Mouse (Mus musculus): ENCODE data around the gene Syn3. TPM values are rescaled to one million over a fixed set of nuclear protein-coding genes. Genes with fewer than 3 reads are reported as not detected.

Gene Syn3
- polyA plus RNA-seq, 1 experiment from 2014 or later = 0.22 TPM

- H3K9me3 ChIP-seq (replicated peaks; ENCODE audit: control insufficient read depth, low read length) = no peaks in the 10 kb centered on the region
- no peak overlapping the region for H3K27ac ChIP-seq (ENCODE audit: low read length)
- H3K4me2 ChIP-seq (ENCODE audit: low read depth, low read length) = no peak overlapping the region
- H3K9ac ChIP-seq (ENCODE audit: low read depth, low read length) = no peak overlapping the region
- H3K4me3 ChIP-seq (ENCODE audit: low read depth, low read length) = no peak overlapping the region
- no peaks in the 10 kb centered on the region for H3K4me1 ChIP-seq (ENCODE audit: control insufficient read depth, low read depth, low read length)
- WGBS (ENCODE audit: insufficient replicate concordance) = 53% methylated on average over 6 of the region's 6 CpGs
- ATAC-seq (ENCODE audit: low read depth) = no peak
- H3K27me3 ChIP-seq (ENCODE audit: control insufficient read depth, insufficient read depth, low read depth, low read length) = no peaks in the 10 kb centered on the region
- H3K36me3 ChIP-seq (ENCODE audit: control insufficient read depth, insufficient read depth) = no peaks in the 10 kb centered on the region
Observed at GRCm38 (mm10) chr10:86098363-86098762, 400.3 kb downstream of the Syn3 start.

DNA sequence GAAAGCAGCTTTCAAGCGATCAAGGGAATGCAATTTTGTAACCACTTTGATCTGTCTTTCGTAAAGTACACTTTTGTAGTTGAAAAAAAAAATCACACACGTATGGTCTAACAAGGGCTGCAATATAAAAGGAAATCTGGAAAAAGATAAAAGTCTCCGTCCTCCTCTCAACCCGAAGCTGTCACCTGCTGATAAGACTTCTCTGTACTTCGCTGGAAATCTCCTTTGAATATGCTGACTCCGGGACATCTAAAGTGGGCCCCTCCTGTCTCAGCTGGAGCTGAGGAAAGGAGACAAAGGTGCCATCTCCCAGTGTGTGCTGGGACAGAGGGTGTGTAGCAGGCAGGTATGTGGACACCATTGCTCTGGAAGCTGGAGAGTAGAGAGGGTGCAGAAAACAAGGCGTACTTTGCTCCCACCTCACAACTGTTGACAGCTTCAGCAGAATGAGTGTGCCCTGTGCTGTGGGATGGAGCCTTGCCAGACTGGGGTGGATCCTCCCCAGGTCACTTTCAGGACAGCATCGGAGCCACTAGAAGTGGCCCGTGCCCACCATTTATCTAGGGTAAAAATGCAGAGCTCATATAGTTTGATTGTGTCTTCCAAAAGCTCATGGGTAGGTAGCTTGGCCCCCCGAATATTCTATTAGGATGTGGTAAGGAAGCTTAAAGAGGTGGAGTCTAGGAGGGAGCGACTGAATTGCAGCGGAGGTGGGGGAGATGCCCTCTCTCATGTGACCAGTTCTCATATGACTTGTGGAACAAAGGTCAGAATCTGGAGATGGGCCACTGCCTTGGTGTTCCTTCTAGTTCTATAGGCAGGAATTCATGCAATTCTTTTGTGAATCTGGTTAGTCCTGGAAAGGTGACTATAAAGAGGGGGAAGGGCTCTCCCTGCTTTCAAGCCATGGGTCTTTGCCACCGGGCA is 405.3 kb downstream of the Syn3 start:
- no peak for ATAC-seq (ENCODE audit: low read depth)
- Histone ChIP-seq H3K4me3 (ENCODE audit: low read depth, low read length) (no peak overlapping the region), H3K4me1 (ENCODE audit: control insufficient read depth, low read depth, low read length) (no peaks in the 10 kb centered on the region), H3K9me3 (replicated peaks; ENCODE audit: control insufficient read depth, low read length) (no peaks in the 10 kb centered on the region), H3K9ac (ENCODE audit: low read depth, low read length) (no peak overlapping the region), H3K27me3 (ENCODE audit: control insufficient read depth, insufficient read depth, low read depth, low read length) (no peaks in the 10 kb centered on the region), H3K27ac (ENCODE audit: low read length) (no peak overlapping the region), H3K4me2 (ENCODE audit: low read depth, low read length) (no peak overlapping the region), H3K36me3 (ENCODE audit: control insufficient read depth, insufficient read depth) (no peaks in the 10 kb centered on the region)
- WGBS (ENCODE audit: insufficient replicate concordance) = 37% methylated on average over 14 of the region's 14 CpGs

DNA sequence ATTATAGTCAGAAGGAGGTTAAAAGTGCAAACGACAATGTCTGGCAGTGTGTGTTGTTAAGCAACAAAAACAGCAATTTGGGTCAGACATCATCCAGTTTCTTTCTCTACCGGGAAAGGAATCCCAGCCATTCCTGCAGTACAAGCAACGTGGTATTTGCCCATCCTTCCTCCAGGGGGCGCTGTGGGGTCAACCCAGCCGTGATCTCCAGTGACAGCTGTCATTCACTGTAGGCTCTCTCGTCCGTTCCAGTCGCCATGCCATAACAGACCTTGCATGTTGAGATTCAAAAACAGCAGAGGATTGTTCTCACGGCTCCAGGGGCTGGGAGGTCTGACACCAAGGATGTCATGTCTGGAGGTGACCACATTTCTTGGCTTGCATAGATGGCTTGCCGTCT is 406.8 kb downstream of the Syn3 start:
- WGBS (ENCODE audit: insufficient replicate concordance) = 40% methylated on average over 10 of the region's 10 CpGs
- no peak overlapping the region for H3K9ac ChIP-seq (ENCODE audit: low read depth, low read length)
- no peaks in the 10 kb centered on the region for H3K27me3 ChIP-seq (ENCODE audit: control insufficient read depth, insufficient read depth, low read depth, low read length)
- no peak overlapping the region for H3K27ac ChIP-seq (ENCODE audit: low read length)
- no peak for ATAC-seq (ENCODE audit: low read depth)
- no peaks in the 10 kb centered on the region for H3K4me1 ChIP-seq (ENCODE audit: control insufficient read depth, low read depth, low read length)
- no peak overlapping the region for H3K4me2 ChIP-seq (ENCODE audit: low read depth, low read length)
- H3K36me3 ChIP-seq (ENCODE audit: control insufficient read depth, insufficient read depth) = no peaks in the 10 kb centered on the region
- H3K9me3 ChIP-seq (replicated peaks; ENCODE audit: control insufficient read depth, low read length) = no peaks in the 10 kb centered on the region
- H3K4me3 ChIP-seq (ENCODE audit: low read depth, low read length) = no peak overlapping the region

- WGBS (ENCODE audit: insufficient replicate concordance) = 56% methylated on average over 9 of the region's 9 CpGs
Observed at GRCm38 (mm10) chr10:86079921-86080320, 418.8 kb downstream of the Syn3 start.

GRCm38 (mm10) chr10:86078761-86079160 is 419.9 kb downstream of the Syn3 start:
- no peaks in the 10 kb centered on the region for H3K27me3 ChIP-seq (ENCODE audit: control insufficient read depth, insufficient read depth, low read depth, low read length)
- H3K27ac ChIP-seq (ENCODE audit: low read length) = no peak overlapping the region
- H3K9me3 ChIP-seq (replicated peaks; ENCODE audit: control insufficient read depth, low read length) = no peaks in the 10 kb centered on the region
- H3K4me3 ChIP-seq (ENCODE audit: low read depth, low read length) = no peak overlapping the region
- H3K36me3 ChIP-seq (ENCODE audit: control insufficient read depth, insufficient read depth) = no peaks in the 10 kb centered on the region
- no peak overlapping the region for H3K9ac ChIP-seq (ENCODE audit: low read depth, low read length)
- H3K4me2 ChIP-seq (ENCODE audit: low read depth, low read length) = no peak overlapping the region
- no peak for ATAC-seq (ENCODE audit: low read depth)
- no peaks in the 10 kb centered on the region for H3K4me1 ChIP-seq (ENCODE audit: control insufficient read depth, low read depth, low read length)
- WGBS (ENCODE audit: insufficient replicate concordance) = 69% methylated on average over 2 of the region's 2 CpGs

More at GRCm38 (mm10) chr10:86079921-86080320, 418.8 kb downstream of the Syn3 start:
- Histone ChIP-seq H3K4me1 (ENCODE audit: control insufficient read depth, low read depth, low read length) (no peaks in the 10 kb centered on the region), H3K9me3 (replicated peaks; ENCODE audit: control insufficient read depth, low read length) (no peaks in the 10 kb centered on the region), H3K9ac (ENCODE audit: low read depth, low read length) (no peak overlapping the region), H3K27ac (ENCODE audit: low read length) (no peak overlapping the region), H3K36me3 (ENCODE audit: control insufficient read depth, insufficient read depth) (no peaks in the 10 kb centered on the region), H3K4me2 (ENCODE audit: low read depth, low read length) (no peak overlapping the region), H3K4me3 (ENCODE audit: low read depth, low read length) (no peak overlapping the region), H3K27me3 (ENCODE audit: control insufficient read depth, insufficient read depth, low read depth, low read length) (no peaks in the 10 kb centered on the region)
- no peak for ATAC-seq (ENCODE audit: low read depth)

GRCm38 (mm10) chr10:86077272-86077671 is 421.4 kb downstream of the Syn3 start:
- Histone ChIP-seq H3K4me2 (ENCODE audit: low read depth, low read length) (no peak overlapping the region), H3K36me3 (ENCODE audit: control insufficient read depth, insufficient read depth) (no peaks in the 10 kb centered on the region), H3K9ac (ENCODE audit: low read depth, low read length) (no peak overlapping the region), H3K27ac (ENCODE audit: low read length) (no peak overlapping the region), H3K9me3 (replicated peaks; ENCODE audit: control insufficient read depth, low read length) (no peaks in the 10 kb centered on the region), H3K4me3 (ENCODE audit: low read depth, low read length) (no peak overlapping the region), H3K4me1 (ENCODE audit: control insufficient read depth, low read depth, low read length) (no peaks in the 10 kb centered on the region), H3K27me3 (ENCODE audit: control insufficient read depth, insufficient read depth, low read depth, low read length) (no peaks in the 10 kb centered on the region)
- ATAC-seq (ENCODE audit: low read depth) = no peak
- 68% methylated on average over 2 of the region's 2 CpGs for WGBS (ENCODE audit: insufficient replicate concordance)

DNA sequence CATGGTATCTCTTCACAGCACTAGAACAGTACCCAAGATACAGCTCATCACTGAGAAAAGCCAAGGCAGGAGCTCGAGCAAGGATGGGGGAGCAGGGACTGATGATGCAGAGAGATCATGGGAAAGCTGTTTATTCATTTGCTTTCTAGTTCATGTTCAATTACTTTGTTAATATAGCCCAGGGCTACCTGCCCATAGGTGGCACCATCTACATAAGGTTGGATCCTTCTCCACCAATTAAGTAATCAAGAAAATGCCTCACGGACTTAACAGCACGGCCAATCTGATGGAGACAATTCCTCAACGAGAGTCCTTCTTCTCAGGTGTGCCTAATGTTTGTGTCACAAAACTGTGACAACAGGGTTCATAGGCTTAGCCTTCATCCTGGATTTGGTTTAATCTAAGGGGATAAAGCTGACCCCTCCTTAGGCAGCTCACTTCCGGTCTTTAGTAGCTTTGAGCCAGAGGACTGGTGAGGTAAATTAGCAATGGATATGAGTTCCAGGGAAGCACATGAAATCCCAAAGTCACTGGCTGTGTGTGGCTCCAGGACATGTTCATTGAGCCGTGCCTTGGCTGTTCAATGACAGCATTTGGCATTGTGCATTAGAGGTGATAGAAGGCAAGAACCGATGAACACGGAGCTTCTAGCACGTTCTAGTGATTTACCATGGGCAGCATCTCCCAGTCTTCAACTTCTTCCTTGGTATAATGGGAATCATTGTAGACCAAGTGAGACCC is 423.6 kb downstream of the Syn3 start:
- H3K27me3 ChIP-seq (ENCODE audit: control insufficient read depth, insufficient read depth, low read depth, low read length) = no peaks in the 10 kb centered on the region
- no peaks in the 10 kb centered on the region for H3K4me1 ChIP-seq (ENCODE audit: control insufficient read depth, low read depth, low read length)
- no peak overlapping the region for H3K4me2 ChIP-seq (ENCODE audit: low read depth, low read length)
- H3K9ac ChIP-seq (ENCODE audit: low read depth, low read length) = no peak overlapping the region
- no peaks in the 10 kb centered on the region for H3K36me3 ChIP-seq (ENCODE audit: control insufficient read depth, insufficient read depth)
- 63% methylated on average over 9 of the region's 9 CpGs for WGBS (ENCODE audit: insufficient replicate concordance)
- no peak overlapping the region for H3K27ac ChIP-seq (ENCODE audit: low read length)
- no peak overlapping the region for H3K4me3 ChIP-seq (ENCODE audit: low read depth, low read length)
- H3K9me3 ChIP-seq (replicated peaks; ENCODE audit: control insufficient read depth, low read length) = no peaks in the 10 kb centered on the region
- ATAC-seq (ENCODE audit: low read depth) = no peak

- H3K9me3 ChIP-seq (replicated peaks; ENCODE audit: control insufficient read depth, low read length) = no peaks in the 10 kb centered on the region
- no peaks in the 10 kb centered on the region for H3K27me3 ChIP-seq (ENCODE audit: control insufficient read depth, insufficient read depth, low read depth, low read length)
- H3K4me2 ChIP-seq (ENCODE audit: low read depth, low read length) = no peak overlapping the region
- no peaks in the 10 kb centered on the region for H3K4me1 ChIP-seq (ENCODE audit: control insufficient read depth, low read depth, low read length)
- no peak for ATAC-seq (ENCODE audit: low read depth)
- 50% methylated on average over 4 of the region's 4 CpGs for WGBS (ENCODE audit: insufficient replicate concordance)
- no peak overlapping the region for H3K4me3 ChIP-seq (ENCODE audit: low read depth, low read length)
- no peak overlapping the region for H3K9ac ChIP-seq (ENCODE audit: low read depth, low read length)
- no peaks in the 10 kb centered on the region for H3K36me3 ChIP-seq (ENCODE audit: control insufficient read depth, insufficient read depth)
- no peak overlapping the region for H3K27ac ChIP-seq (ENCODE audit: low read length)
Observed at GRCm38 (mm10) chr10:86074134-86074533, 424.6 kb downstream of the Syn3 start.

DNA sequence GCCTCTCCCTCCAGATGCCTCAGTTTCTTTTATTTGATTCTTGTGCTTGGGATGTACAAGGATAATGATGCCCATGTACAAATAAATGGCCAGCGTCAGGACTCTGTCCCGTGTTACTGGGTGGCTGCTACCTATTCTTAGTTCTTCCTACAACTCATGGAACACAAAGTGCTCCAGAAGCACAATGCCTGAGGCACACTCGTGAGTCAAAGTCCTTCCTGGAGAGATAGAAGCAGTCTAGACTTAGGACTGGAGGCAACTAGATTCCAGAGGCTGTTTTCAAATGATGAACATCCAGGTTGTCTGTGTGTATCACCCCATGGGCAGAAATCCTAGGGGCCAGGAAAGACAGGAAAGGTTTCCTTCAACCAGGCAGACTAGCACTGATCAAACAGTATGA is 427.9 kb downstream of the Syn3 start:
- H3K27ac ChIP-seq (ENCODE audit: low read length) = no peak overlapping the region
- 59% methylated on average over 3 of the region's 3 CpGs for WGBS (ENCODE audit: insufficient replicate concordance)
- no peak overlapping the region for H3K9ac ChIP-seq (ENCODE audit: low read depth, low read length)
- H3K27me3 ChIP-seq (ENCODE audit: control insufficient read depth, insufficient read depth, low read depth, low read length) = no peaks in the 10 kb centered on the region
- no peaks in the 10 kb centered on the region for H3K4me1 ChIP-seq (ENCODE audit: control insufficient read depth, low read depth, low read length)
- H3K9me3 ChIP-seq (replicated peaks; ENCODE audit: control insufficient read depth, low read length) = no peaks in the 10 kb centered on the region
- H3K36me3 ChIP-seq (ENCODE audit: control insufficient read depth, insufficient read depth) = no peaks in the 10 kb centered on the region
- no peak overlapping the region for H3K4me2 ChIP-seq (ENCODE audit: low read depth, low read length)
- no peak for ATAC-seq (ENCODE audit: low read depth)
- no peak overlapping the region for H3K4me3 ChIP-seq (ENCODE audit: low read depth, low read length)
